Mouse (Mus musculus): ENCODE measurements around the gene Tmem183a. TPM values are rescaled to one million over a fixed set of nuclear protein-coding genes. Genes with fewer than 3 reads are reported as not detected.

The Tmem183a gene
- polyA plus RNA-seq, 1 experiment = 67.3 TPM

- H3K27me3 ChIP-seq (ENCODE audit: control insufficient read depth, insufficient read depth, insufficient read length) = no peaks in the 10 kb centered on the region
- peak in 2 of 3 experiments; percentile 41 to 48 for TF ChIP-seq MYOD1 (IDR thresholded peaks at IDR 0.05; ENCODE audit: control insufficient read depth in 1 of 3, insufficient read length in 2 of 3, low read depth in 2 of 3)
- TF ChIP-seq MYOG (IDR thresholded peaks at IDR 0.05; ENCODE audit: control insufficient read depth in 1 of 3, insufficient read depth in 1 of 3, insufficient read length in 2 of 3, low read depth in 2 of 3) = peak in 2 of 3 experiments; percentile 34 to 73
- TF ChIP-seq E2F4 (IDR thresholded peaks at IDR 0.05; ENCODE audit: insufficient read depth) = no peak
- no peak for TF ChIP-seq USF1 (IDR thresholded peaks at IDR 0.05; ENCODE audit: low read depth)
- TF ChIP-seq SRF (IDR thresholded peaks at IDR 0.05; ENCODE audit: control insufficient read depth, insufficient read length, low read depth) = no peak
- TF ChIP-seq CEBPB (IDR thresholded peaks at IDR 0.05; ENCODE audit: insufficient read depth, poor library complexity, severe bottlenecking) = no peak
- no peak for TF ChIP-seq TCF3 (IDR thresholded peaks at IDR 0.05; ENCODE audit: insufficient read length, low read depth)
- TF ChIP-seq MAX (IDR thresholded peaks at IDR 0.05; ENCODE audit: low read depth) = no peak
- no peak for TF ChIP-seq POLR2AphosphoS2 (IDR thresholded peaks at IDR 0.05; ENCODE audit: insufficient read length, low read depth)
- TF ChIP-seq REST (IDR thresholded peaks at IDR 0.05; ENCODE audit: insufficient read depth, insufficient read length) = no peak
- peak; percentile 38 for TF ChIP-seq POLR2A (IDR thresholded peaks at IDR 0.05; ENCODE audit: insufficient read length, low read depth)
- no peak for TF ChIP-seq TCF12 (IDR thresholded peaks at IDR 0.05; ENCODE audit: insufficient read depth, poor library complexity, severe bottlenecking)
- H3ac ChIP-seq (ENCODE audit: control insufficient read depth, insufficient read length) = no peak overlapping the region
- H3K79me2 ChIP-seq (ENCODE audit: control insufficient read depth, insufficient read depth) = peaks cover 5% of the 10 kb centered on the region
- no peaks in the 10 kb centered on the region for H3K36me3 ChIP-seq (ENCODE audit: control insufficient read depth, insufficient read depth)
- H3K4me2 ChIP-seq (ENCODE audit: low read depth) = peak overlapping the region; percentile 57
- peak overlapping the region; percentile 11 for H3K4me3 ChIP-seq
Measured at GRCm38 (mm10) chr1:134335924-134336810, 25.6 kb downstream of the Tmem183a start.

- no peaks in the 10 kb centered on the region for H3K27me3 ChIP-seq (ENCODE audit: control insufficient read depth, insufficient read depth, insufficient read length)
- peaks cover 6% of the 10 kb centered on the region for H3K79me2 ChIP-seq (ENCODE audit: control insufficient read depth, insufficient read depth)
Measured at GRCm38 (mm10) chr1:134335211-134335923, 26.4 kb downstream of the Tmem183a start.

DNA sequence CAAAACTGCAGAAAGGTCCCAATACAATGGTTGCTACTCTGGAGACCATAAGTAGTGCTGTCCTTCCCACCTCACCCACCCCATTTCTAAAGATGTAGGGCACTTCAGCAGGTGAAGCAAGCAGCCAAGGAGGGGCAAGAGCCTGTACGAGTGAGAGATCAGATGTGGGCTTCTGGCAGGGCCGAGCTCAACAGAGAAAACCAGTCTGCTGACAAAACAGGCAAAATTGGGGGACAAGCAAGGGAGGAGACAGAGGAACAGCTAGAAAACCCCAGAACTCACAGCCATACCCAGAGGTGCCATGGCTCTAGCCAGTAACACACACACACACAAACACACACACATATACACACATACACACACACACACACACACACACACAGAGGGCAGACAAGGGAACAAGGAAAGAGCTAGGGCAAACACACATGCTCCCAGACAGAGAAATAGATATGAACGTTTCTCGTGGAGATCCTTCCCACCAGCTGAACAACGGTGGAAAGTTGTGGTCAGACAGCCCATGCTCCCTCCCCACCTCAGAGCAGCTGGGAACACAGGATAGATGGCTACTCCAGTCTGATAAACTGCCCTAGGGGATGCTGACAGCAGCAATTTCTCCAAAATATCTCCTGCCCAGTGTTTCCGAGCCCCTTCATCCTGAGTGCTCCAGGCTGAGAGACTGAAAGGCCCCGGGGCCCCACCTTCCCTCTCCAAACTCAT lies 27.5 kb downstream of the Tmem183a start:
- Histone ChIP-seq H3K4me3 (peak overlapping the region; percentile 11), H3K79me2 (ENCODE audit: control insufficient read depth, insufficient read depth) (peaks cover 6% of the 10 kb centered on the region), H3ac (ENCODE audit: control insufficient read depth, insufficient read length) (no peak overlapping the region), H3K4me2 (ENCODE audit: low read depth) (peak overlapping the region; percentile 66), H3K27me3 (ENCODE audit: control insufficient read depth, insufficient read depth, insufficient read length) (no peaks in the 10 kb centered on the region), H3K36me3 (ENCODE audit: control insufficient read depth, insufficient read depth) (no peaks in the 10 kb centered on the region)
- TF ChIP-seq MAX (IDR thresholded peaks at IDR 0.05; ENCODE audit: low read depth) (no peak), MYOG (IDR thresholded peaks at IDR 0.05; ENCODE audit: control insufficient read depth in 1 of 3, insufficient read depth in 1 of 3, insufficient read length in 2 of 3, low read depth in 2 of 3) (peak; percentile 65 to 94 (median 75)), TCF3 (IDR thresholded peaks at IDR 0.05; ENCODE audit: insufficient read length, low read depth) (peak; percentile 51), MYOD1 (IDR thresholded peaks at IDR 0.05; ENCODE audit: control insufficient read depth in 1 of 3, insufficient read length in 2 of 3, low read depth in 2 of 3) (peak; percentile 55 to 93 (median 86)), POLR2A (IDR thresholded peaks at IDR 0.05; ENCODE audit: insufficient read length, low read depth) (peak; percentile 28), TCF12 (IDR thresholded peaks at IDR 0.05; ENCODE audit: insufficient read depth, poor library complexity, severe bottlenecking) (peak; percentile 70)

More at GRCm38 (mm10) chr1:134335211-134335923, 26.4 kb downstream of the Tmem183a start:
- TF ChIP-seq TCF3 (IDR thresholded peaks at IDR 0.05; ENCODE audit: insufficient read length, low read depth) (no peak), CEBPB (IDR thresholded peaks at IDR 0.05; ENCODE audit: insufficient read depth, poor library complexity, severe bottlenecking) (no peak), MYOG (IDR thresholded peaks at IDR 0.05; ENCODE audit: control insufficient read depth in 1 of 3, insufficient read depth in 1 of 3, insufficient read length in 2 of 3, low read depth in 2 of 3) (no peak)
- no peaks in the 10 kb centered on the region for H3K36me3 ChIP-seq (ENCODE audit: control insufficient read depth, insufficient read depth)
- no peak overlapping the region for H3ac ChIP-seq (ENCODE audit: control insufficient read depth, insufficient read length)
- H3K4me3 ChIP-seq = peak overlapping the region; percentile 11
- peak overlapping the region; percentile 57 for H3K4me2 ChIP-seq (ENCODE audit: low read depth)

GRCm38 (mm10) chr1:134333371-134334110 lies 28.2 kb downstream of the Tmem183a start:
- Histone ChIP-seq H3K4me2 (ENCODE audit: low read depth) (peak overlapping the region; percentile 66), H3K36me3 (ENCODE audit: control insufficient read depth, insufficient read depth) (no peaks in the 10 kb centered on the region), H3K27me3 (ENCODE audit: control insufficient read depth, insufficient read depth, insufficient read length) (no peaks in the 10 kb centered on the region), H3K79me2 (ENCODE audit: control insufficient read depth, insufficient read depth) (peaks cover 6% of the 10 kb centered on the region), H3ac (ENCODE audit: control insufficient read depth, insufficient read length) (no peak overlapping the region), H3K4me3 (peak overlapping the region; percentile 11)
- no peak for TF ChIP-seq REST (IDR thresholded peaks at IDR 0.05; ENCODE audit: insufficient read depth, insufficient read length)
- TF ChIP-seq MYOD1 (IDR thresholded peaks at IDR 0.05; ENCODE audit: control insufficient read depth in 1 of 3, insufficient read length in 2 of 3, low read depth in 2 of 3) = no peak
- no peak for TF ChIP-seq POLR2AphosphoS2 (IDR thresholded peaks at IDR 0.05; ENCODE audit: insufficient read length, low read depth)
- no peak for TF ChIP-seq TCF3 (IDR thresholded peaks at IDR 0.05; ENCODE audit: insufficient read length, low read depth)
- no peak for TF ChIP-seq USF1 (IDR thresholded peaks at IDR 0.05; ENCODE audit: low read depth)
- TF ChIP-seq MYOG (IDR thresholded peaks at IDR 0.05; ENCODE audit: control insufficient read depth in 1 of 3, insufficient read depth in 1 of 3, insufficient read length in 2 of 3, low read depth in 2 of 3) = no peak
- TF ChIP-seq CEBPB (IDR thresholded peaks at IDR 0.05; ENCODE audit: insufficient read depth, poor library complexity, severe bottlenecking) = no peak
- no peak for TF ChIP-seq TCF12 (IDR thresholded peaks at IDR 0.05; ENCODE audit: insufficient read depth, poor library complexity, severe bottlenecking)
- no peak for TF ChIP-seq SRF (IDR thresholded peaks at IDR 0.05; ENCODE audit: control insufficient read depth, insufficient read length, low read depth)
- no peak for TF ChIP-seq POLR2A (IDR thresholded peaks at IDR 0.05; ENCODE audit: insufficient read length, low read depth)
- TF ChIP-seq E2F4 (IDR thresholded peaks at IDR 0.05; ENCODE audit: insufficient read depth) = no peak
- TF ChIP-seq MAX (IDR thresholded peaks at IDR 0.05; ENCODE audit: low read depth) = no peak
